Mouse (Mus musculus): Measurements from ENCODE around the gene Kcnt2. TPM values are rescaled to one million over a fixed set of nuclear protein-coding genes. Genes with fewer than 3 reads are reported as not detected.

The Kcnt2 gene
- total and polyA plus RNA-seq, 3 experiments, result 0.05 TPM; not detected in 2

DNA sequence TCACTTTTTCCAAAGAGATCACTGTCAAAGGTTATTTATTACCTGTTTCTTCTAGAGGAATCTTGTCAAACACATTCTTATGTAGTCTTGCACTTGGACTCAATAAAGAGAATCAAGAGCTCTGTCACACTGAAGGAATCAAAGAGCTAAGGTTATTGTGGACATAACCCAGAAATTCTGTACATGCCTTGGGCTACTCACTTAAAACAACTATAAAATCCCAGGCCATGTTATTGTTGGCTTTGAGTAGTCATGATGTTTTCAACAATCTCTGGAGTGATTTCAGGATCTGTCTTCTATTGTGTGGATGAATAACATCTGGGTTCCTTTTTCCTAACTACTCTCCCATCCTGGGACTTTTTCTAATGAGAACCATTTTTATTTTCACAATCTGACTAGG is 177.0 kb downstream of the Kcnt2 start:
- TF ChIP-seq POLR2AphosphoS5 (IDR thresholded peaks at IDR 0.05; ENCODE audit: insufficient replicate concordance, low read depth, low read length) (no peak), TAL1 (conservative IDR thresholded peaks at IDR 0.05; ENCODE audit: low read depth, low read length) (no peak), CTCF (IDR thresholded peaks at IDR 0.05; ENCODE audit: low read depth, low read length) (no peak), GATA1 (IDR thresholded peaks at IDR 0.05; ENCODE audit: borderline replicate concordance, low read length) (no peak), GATA2 (IDR thresholded peaks at IDR 0.05; ENCODE audit: borderline replicate concordance, low read depth, low read length) (no peak)
- Histone ChIP-seq H3K36me3 (replicated peaks) (no peaks in the 10 kb centered on the region), H3K4me3 (ENCODE audit: low read depth, low read length) (no peak overlapping the region), H3K27me3 (ENCODE audit: insufficient read depth, low read length) (no peaks in the 10 kb centered on the region), H3K4me1 (ENCODE audit: insufficient read depth, low read depth, low read length) (no peaks in the 10 kb centered on the region), H3K9me3 (replicated peaks) (no peaks in the 10 kb centered on the region)
- no peak for DNase-seq (ENCODE audit: low spot score)
- no peak for ATAC-seq (ENCODE audit: extremely low read depth, insufficient number of reproducible peaks, low FRiP score, poor library complexity, severe bottlenecking)

DNA sequence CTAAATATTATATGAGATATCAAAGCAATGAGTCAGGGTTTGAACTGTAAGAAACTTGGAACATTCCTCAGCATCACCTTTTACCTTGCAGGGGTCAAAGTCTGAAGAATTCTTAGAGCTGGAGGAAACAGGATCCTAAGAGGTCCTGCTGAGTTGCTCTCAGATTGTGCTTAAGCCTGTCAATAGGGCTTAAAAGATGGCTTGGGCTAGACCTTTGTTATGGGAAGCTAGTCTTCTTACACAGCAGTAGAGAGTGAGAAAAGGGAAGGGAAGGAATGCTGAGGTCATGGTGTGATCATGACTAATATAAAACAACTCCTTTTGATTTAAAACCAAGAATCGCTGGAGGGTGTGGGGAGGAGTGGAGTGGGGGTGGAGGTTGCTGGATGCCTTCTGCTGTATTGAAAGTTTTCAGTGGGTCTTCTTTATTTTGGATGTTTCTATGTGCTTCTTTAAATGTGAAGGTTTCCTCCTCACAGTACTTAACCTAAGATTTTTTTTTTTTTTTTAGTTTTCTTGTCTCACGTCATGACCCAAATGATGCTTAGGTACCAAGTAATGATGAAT is 183.4 kb downstream of the Kcnt2 start:
- no peak for DNase-seq (ENCODE audit: low spot score)
- Histone ChIP-seq H3K27me3 (ENCODE audit: insufficient read depth, low read length) (no peaks in the 10 kb centered on the region), H3K9me3 (replicated peaks) (peaks cover 12% of the 10 kb centered on the region), H3K4me3 (ENCODE audit: low read depth, low read length) (no peak overlapping the region), H3K36me3 (replicated peaks) (no peaks in the 10 kb centered on the region), H3K4me1 (ENCODE audit: insufficient read depth, low read depth, low read length) (no peaks in the 10 kb centered on the region)
- no peak for ATAC-seq (ENCODE audit: extremely low read depth, insufficient number of reproducible peaks, low FRiP score, poor library complexity, severe bottlenecking)
- TF ChIP-seq CTCF (IDR thresholded peaks at IDR 0.05; ENCODE audit: low read depth, low read length) (no peak), GATA2 (IDR thresholded peaks at IDR 0.05; ENCODE audit: borderline replicate concordance, low read depth, low read length) (no peak), GATA1 (IDR thresholded peaks at IDR 0.05; ENCODE audit: borderline replicate concordance, low read length) (no peak), POLR2AphosphoS5 (IDR thresholded peaks at IDR 0.05; ENCODE audit: insufficient replicate concordance, low read depth, low read length) (no peak), TAL1 (conservative IDR thresholded peaks at IDR 0.05; ENCODE audit: low read depth, low read length) (no peak)

DNA sequence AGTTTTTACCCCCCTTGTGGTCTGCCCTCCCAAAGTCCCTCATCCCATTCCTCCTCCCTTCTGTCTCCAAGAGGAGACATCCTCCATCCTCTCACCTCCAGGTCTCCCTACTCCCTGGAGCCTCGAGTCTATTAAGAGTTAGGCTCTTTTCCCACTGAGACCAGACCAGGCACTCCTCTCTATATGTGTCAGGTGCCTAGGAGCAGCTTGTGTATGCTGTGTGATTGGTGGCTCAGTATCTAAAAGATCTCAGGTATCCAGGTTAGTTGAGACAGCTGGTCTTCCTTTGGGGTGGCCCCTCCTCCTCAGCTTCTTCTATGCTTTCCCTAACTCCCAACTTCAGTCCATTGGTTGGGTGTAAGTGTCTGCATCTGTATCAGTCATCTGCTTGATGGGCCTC is 186.1 kb downstream of the Kcnt2 start:
- no peak for DNase-seq (ENCODE audit: low spot score)
- no peak for TF ChIP-seq TAL1 (conservative IDR thresholded peaks at IDR 0.05; ENCODE audit: low read depth, low read length)
- no peak for TF ChIP-seq CTCF (IDR thresholded peaks at IDR 0.05; ENCODE audit: low read depth, low read length)
- TF ChIP-seq GATA1 (IDR thresholded peaks at IDR 0.05; ENCODE audit: borderline replicate concordance, low read length), result no peak
- TF ChIP-seq POLR2AphosphoS5 (IDR thresholded peaks at IDR 0.05; ENCODE audit: insufficient replicate concordance, low read depth, low read length), result no peak
- no peak for TF ChIP-seq GATA2 (IDR thresholded peaks at IDR 0.05; ENCODE audit: borderline replicate concordance, low read depth, low read length)

DNA sequence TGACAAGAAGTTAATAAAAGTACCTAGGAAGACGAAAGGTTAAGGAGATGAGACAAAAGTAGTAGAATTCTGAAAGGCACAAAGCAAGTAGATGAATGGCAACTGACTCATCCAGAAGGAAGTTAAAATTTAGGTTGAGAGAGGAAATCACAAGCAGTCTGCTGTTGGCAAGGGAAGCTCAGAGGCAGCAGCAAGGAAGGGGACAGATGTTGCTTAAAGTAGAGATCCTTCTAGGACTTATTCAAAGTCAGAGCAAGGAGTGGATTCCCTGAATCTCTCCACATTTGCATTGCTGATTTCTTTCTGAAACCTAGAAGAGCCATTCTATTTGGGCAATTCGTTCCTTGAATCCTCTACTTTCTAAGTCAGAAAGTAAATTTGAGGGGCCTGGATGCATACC is 188.8 kb downstream of the Kcnt2 start:
- no peaks in the 10 kb centered on the region for H3K36me3 ChIP-seq (replicated peaks)
- H3K27me3 ChIP-seq (ENCODE audit: insufficient read depth, low read length), result no peaks in the 10 kb centered on the region
- H3K9me3 ChIP-seq (replicated peaks), result peaks cover 12% of the 10 kb centered on the region
- DNase-seq (ENCODE audit: low spot score) (no peak), ATAC-seq (ENCODE audit: extremely low read depth, insufficient number of reproducible peaks, low FRiP score, poor library complexity, severe bottlenecking) (no peak)
- H3K4me3 ChIP-seq (ENCODE audit: low read depth, low read length), result no peak overlapping the region
- TF ChIP-seq TAL1 (conservative IDR thresholded peaks at IDR 0.05; ENCODE audit: low read depth, low read length) (no peak), POLR2AphosphoS5 (IDR thresholded peaks at IDR 0.05; ENCODE audit: insufficient replicate concordance, low read depth, low read length) (no peak), GATA2 (IDR thresholded peaks at IDR 0.05; ENCODE audit: borderline replicate concordance, low read depth, low read length) (no peak), CTCF (IDR thresholded peaks at IDR 0.05; ENCODE audit: low read depth, low read length) (no peak), GATA1 (IDR thresholded peaks at IDR 0.05; ENCODE audit: borderline replicate concordance, low read length) (no peak)
- no peaks in the 10 kb centered on the region for H3K4me1 ChIP-seq (ENCODE audit: insufficient read depth, low read depth, low read length)

More for the DNA sequence above, 186.1 kb downstream of the Kcnt2 start:
- Histone ChIP-seq H3K4me1 (ENCODE audit: insufficient read depth, low read depth, low read length) (no peaks in the 10 kb centered on the region), H3K9me3 (replicated peaks) (peaks cover 12% of the 10 kb centered on the region), H3K36me3 (replicated peaks) (no peaks in the 10 kb centered on the region), H3K27me3 (ENCODE audit: insufficient read depth, low read length) (no peaks in the 10 kb centered on the region), H3K4me3 (ENCODE audit: low read depth, low read length) (no peak overlapping the region)
- no peak for ATAC-seq (ENCODE audit: extremely low read depth, insufficient number of reproducible peaks, low FRiP score, poor library complexity, severe bottlenecking)

DNA sequence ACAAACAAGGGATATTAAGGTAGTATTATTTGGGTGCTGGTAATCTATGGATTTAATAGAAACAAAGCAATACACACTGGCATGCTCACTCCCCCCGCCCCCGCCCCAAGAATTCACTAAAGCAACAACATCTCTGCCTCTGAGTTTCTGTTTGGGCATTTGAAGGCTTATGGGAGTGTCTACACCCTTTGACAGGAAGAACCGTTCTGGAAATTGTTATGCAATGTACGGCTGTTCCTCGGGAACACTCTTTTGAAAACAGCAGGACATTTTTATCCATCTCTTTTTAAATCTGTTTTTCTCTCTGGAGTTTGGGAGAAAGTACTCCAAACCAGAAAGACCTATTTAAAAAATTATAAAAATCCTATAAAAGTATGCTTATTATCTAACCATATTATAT is 192.2 kb downstream of the Kcnt2 start:
- ATAC-seq (ENCODE audit: extremely low read depth, insufficient number of reproducible peaks, low FRiP score, poor library complexity, severe bottlenecking) (no peak), DNase-seq (ENCODE audit: low spot score) (no peak)
- Histone ChIP-seq H3K27me3 (ENCODE audit: insufficient read depth, low read length) (no peaks in the 10 kb centered on the region), H3K36me3 (replicated peaks) (no peaks in the 10 kb centered on the region), H3K9me3 (replicated peaks) (peaks cover 6% of the 10 kb centered on the region), H3K4me3 (ENCODE audit: low read depth, low read length) (no peak overlapping the region), H3K4me1 (ENCODE audit: insufficient read depth, low read depth, low read length) (no peaks in the 10 kb centered on the region)
- TF ChIP-seq CTCF (IDR thresholded peaks at IDR 0.05; ENCODE audit: low read depth, low read length) (no peak), GATA2 (IDR thresholded peaks at IDR 0.05; ENCODE audit: borderline replicate concordance, low read depth, low read length) (no peak), TAL1 (conservative IDR thresholded peaks at IDR 0.05; ENCODE audit: low read depth, low read length) (no peak), GATA1 (IDR thresholded peaks at IDR 0.05; ENCODE audit: borderline replicate concordance, low read length) (no peak), POLR2AphosphoS5 (IDR thresholded peaks at IDR 0.05; ENCODE audit: insufficient replicate concordance, low read depth, low read length) (no peak)

DNA sequence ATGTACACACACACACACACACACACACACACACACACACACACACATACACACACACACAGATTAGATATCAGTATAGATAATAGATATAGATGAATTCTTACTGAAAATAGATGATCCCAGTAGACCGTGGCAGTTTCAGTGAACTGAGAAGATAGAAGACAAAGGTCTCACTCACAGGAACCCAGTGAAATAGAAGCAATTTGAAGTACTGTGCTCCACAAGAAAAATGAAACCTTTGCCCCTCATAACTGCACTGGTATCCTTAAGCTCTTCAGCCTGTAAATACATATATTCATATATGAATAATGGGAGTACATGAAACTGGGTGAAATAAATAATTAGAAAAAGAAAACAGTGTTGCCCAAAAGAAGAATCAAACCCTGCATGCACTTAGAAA is 197.9 kb downstream of the Kcnt2 start:
- Histone ChIP-seq H3K27me3 (ENCODE audit: insufficient read depth, low read length) (no peaks in the 10 kb centered on the region), H3K4me3 (ENCODE audit: low read depth, low read length) (no peak overlapping the region), H3K36me3 (replicated peaks) (no peaks in the 10 kb centered on the region), H3K4me1 (ENCODE audit: insufficient read depth, low read depth, low read length) (no peaks in the 10 kb centered on the region), H3K9me3 (replicated peaks) (peaks cover 4% of the 10 kb centered on the region)
- TF ChIP-seq GATA2 (IDR thresholded peaks at IDR 0.05; ENCODE audit: borderline replicate concordance, low read depth, low read length) (no peak), CTCF (IDR thresholded peaks at IDR 0.05; ENCODE audit: low read depth, low read length) (no peak), POLR2AphosphoS5 (IDR thresholded peaks at IDR 0.05; ENCODE audit: insufficient replicate concordance, low read depth, low read length) (no peak), TAL1 (conservative IDR thresholded peaks at IDR 0.05; ENCODE audit: low read depth, low read length) (no peak)
- DNase-seq (ENCODE audit: low spot score) (no peak), ATAC-seq (ENCODE audit: extremely low read depth, insufficient number of reproducible peaks, low FRiP score, poor library complexity, severe bottlenecking) (no peak)
